Mouse (Mus musculus): ENCODE results near the gene Itgam. TPM values are rescaled to one million over a fixed set of nuclear protein-coding genes. Genes with fewer than 3 reads are reported as not detected.
"Not testable (repeated sequence)": the region's sequence is repeated elsewhere in the genome, so short reads cannot be mapped to it uniquely, and the experiment has no call there.

Gene Itgam
- 1 to 10 TPM; 8.4 to 8.7 TPM for total RNA-seq (2021)
- long read RNA-seq, full-length matches to known transcripts, result 3 of 5 reads
- long read RNA-seq, partial matches to known transcripts, result 2 of 5 reads
- long read RNA-seq, other reads (novel, unspliced or antisense), result 0 of 5 reads

DNA sequence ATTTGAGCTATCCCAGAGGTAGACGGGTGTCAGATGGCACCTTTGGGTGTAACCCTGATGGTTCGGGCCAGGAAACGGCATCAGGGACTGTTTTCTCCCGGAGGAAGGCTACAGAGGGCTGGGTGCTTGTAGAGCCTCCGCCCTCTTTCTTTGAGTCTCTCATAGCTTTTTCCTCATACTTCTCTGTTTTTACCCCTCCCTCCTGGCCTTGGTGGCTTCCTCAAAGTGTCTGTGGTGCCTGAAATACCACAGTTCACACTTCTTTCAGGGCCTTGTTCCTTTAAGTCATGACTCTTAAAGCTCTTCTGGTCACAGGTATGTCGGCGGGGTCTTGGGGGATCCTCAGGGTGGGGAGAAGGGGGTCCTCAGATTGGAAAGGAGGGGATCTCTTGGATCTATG, at the start of gene Itgam, which contains the start of gene Gm49368:
Gene Itgam, plus strand, starts transcription at position 185 of the 400 bp plus-strand sequence.
Gene Gm49368, plus strand, starts transcription at position 228 of the 400 bp plus-strand sequence.
- DNase-seq (ENCODE audit: low spot score in 2 of 2), result no peak

DNA sequence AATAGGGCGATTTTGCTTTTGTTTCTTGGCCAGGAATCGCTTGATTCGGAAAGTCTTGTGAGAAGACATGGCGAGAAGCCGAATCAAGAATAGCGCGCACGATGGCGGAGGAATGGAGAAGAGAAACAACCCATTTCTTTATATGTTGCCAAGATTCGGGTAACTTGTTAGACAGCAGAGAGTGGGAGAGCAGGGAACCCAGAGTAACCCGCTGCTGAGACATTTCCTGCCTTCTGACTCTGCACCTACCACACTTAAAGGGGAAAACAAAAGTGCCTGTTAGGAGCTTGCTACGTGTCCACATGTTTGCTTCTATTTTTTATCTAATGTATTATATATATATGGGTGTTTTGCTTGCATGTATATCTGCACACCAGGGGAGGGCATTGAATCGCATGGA, 49.3 kb upstream of the Itgam start:
- DNase-seq (ENCODE audit: low spot score in 2 of 2), result no peak

GRCm38 (mm10) chr7:128016134-128016533, 46.3 kb upstream of the Itgam start:
- DNase-seq (ENCODE audit: low spot score in 2 of 2), result not testable (repeated sequence)

DNA sequence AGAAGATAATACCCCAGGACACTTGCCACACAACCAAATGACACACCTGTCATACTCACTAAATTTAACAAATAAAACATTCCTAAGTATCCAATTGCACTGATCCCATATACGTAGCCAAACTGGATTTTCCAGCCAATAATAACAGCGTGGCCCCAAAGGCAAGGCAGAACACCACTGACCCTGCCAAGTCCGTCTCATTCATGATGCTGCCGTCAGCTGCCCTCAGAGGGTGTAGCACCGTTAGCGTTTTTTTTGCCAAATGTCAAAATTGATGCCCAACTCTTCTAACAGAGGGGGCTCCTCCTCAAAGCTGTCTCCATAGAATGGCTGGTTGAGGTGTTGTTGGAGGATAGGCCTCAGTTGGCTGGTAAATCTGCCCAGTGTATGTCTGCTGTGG, 45.8 kb upstream of the Itgam start:
- DNase-seq (ENCODE audit: low spot score in 2 of 2), result no peak

DNA sequence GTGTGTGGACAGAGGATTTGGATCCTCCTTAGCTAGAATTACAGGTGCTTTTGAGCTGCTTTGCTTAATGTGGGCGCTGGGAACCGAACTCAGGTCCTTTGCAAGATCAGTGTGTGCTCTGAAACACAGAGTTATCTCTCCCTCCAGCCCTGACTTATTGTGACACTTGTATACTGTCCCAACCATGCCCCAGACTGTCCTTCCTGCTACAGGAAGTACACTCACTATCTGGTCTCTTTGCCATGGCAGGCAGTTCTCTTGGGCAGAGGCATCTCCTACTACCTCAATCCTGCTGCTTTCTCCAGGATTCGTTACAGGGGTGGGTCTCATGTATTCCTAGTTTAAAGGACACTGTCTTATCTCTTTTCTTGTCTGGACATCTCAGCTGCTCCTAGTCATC, 44.2 kb upstream of the Itgam start:
- DNase-seq (ENCODE audit: low spot score in 2 of 2), result no peak

GRCm38 (mm10) chr7:128019187-128019586, 43.3 kb upstream of the Itgam start:
- DNase-seq (ENCODE audit: low spot score in 2 of 2), result no peak

DNA sequence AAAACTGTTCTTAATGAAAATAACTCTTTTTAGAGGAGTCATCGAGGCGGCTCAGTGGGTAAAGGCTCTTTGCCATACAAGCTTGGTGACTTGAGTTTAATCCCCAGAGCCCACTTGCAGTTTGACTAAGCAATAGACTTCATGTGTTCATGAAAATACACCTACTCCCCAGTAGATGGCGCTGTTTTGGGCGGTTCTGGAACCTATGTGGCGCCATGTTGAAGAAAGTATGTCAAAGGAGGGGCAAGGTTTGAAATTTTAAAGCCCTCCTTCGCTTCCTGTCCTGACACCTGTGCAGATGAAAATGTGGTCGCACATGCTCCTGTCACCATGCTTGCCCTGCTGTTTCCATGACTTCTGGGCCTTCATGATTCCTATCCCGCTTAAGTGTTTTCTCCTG, 39.5 kb upstream of the Itgam start:
- DNase-seq (ENCODE audit: low spot score in 2 of 2), result no peak

DNA sequence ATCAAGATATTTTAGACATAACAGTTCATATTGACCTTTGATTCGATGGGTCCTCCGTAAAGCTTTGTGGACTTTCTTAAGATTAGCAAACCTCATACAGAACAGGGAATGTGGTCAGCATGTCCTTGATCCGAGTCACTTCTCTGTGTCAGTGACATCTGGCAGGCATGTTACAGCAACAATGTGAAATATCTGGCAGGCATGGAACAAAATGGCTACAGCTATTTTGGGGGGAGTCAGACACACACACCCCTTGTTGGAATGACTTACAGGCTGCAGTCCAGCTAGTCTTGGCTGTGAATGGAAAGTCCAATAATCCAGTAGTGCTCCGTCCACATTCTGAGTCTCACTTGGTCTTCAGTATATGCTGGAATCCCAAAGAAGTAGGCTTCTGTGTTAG, 38.9 kb upstream of the Itgam start:
- no peak for DNase-seq (ENCODE audit: low spot score in 2 of 2)

- DNase-seq (ENCODE audit: low spot score in 2 of 2), result no peak
These were observed 38.1 kb upstream of the Itgam start for GRCm38 (mm10) chr7:128024364-128024763.

DNA sequence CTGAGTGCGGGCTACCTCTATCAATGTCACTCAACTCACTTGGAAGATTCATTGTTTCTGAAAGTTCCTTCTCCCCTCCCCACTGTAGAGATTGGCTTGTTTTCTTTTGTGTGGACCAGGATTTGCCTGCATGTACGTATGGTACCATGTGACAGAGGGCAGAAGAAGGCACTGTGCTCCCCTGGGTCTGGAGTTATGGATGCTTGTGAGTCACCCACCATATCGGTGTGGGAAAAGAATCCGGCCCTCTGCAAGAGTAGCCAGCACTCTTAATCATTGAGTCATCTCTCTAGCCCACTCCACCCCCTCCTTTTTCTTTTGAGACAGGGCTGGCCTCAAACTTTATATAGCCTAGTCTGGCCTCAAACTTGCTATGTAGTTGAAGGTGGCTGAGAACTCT, 37.5 kb upstream of the Itgam start:
- no peak for DNase-seq (ENCODE audit: low spot score in 2 of 2)

GRCm38 (mm10) chr7:128025381-128025780, 37.1 kb upstream of the Itgam start:
- no peak for DNase-seq (ENCODE audit: low spot score in 2 of 2)

DNA sequence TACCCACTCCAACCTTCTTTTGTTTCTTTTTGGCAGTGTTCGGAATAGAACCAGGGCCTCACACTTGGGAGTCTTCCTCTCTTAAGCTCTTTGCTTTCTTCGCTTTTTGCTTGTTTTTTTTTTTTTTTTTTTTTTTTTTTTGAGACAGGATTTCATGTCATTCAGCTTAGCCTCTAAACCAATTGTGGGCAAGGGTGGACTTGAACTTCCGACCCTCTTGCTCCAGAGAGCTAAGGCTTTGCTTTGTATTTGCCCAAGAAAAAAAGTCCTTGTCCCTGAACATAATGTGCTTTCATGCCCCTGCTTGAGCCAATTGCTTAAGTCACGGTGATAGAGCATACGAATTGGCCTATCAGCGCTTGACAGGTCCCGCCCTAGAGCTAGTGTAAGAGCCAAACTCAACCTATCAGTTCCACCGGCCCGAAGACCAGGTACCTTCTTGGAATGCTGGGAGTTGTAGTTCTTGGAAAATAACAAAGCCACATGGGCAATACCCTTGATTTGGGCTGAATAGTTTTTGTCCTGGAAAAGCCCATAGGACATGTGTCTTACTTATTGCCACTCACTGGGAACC, 30.9 kb upstream of the Itgam start:
- no peak for DNase-seq (ENCODE audit: low spot score in 2 of 2)

- DNase-seq (ENCODE audit: low spot score in 2 of 2), result no peak
These were observed 30.0 kb upstream of the Itgam start for GRCm38 (mm10) chr7:128032290-128032988.

GRCm38 (mm10) chr7:128032989-128033293, 29.5 kb upstream of the Itgam start:
- no peak for DNase-seq (ENCODE audit: low spot score in 2 of 2)

GRCm38 (mm10) chr7:128033616-128034015, 28.8 kb upstream of the Itgam start:
- DNase-seq (ENCODE audit: low spot score in 2 of 2), result no peak

DNA sequence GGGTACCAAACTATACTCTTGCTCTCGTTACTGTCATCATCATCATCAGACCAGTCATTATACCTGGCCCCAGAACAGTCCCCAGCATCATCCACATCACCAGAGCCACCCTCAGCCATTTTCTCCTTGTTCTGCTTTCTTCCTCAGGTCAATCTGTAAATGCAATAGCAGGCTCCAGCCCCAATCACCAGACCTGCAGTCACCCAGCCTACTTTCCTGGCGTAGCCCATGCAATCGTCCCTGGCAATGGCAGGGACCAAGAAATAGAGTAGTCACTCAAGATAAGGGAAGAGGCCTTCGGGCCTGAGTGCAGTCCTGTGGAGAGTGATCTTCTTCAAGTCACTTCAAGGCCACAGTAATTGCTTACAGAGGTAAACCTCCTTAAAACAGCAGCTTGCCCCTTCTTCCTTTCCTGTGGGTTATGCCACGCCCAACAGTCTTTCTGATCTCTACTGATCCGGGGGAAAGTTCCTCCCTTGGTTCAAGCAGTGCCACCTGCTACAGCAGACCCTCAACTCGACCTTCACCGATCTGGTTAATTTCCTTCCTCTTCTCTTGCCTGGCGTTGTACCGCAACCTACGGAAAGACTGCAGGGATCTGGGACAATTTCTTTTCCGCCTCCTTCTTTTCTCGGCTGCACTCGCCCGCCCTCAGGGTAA, 20.1 kb upstream of the Itgam start:
- DNase-seq (ENCODE audit: low spot score in 2 of 2), result not testable (repeated sequence)

DNA sequence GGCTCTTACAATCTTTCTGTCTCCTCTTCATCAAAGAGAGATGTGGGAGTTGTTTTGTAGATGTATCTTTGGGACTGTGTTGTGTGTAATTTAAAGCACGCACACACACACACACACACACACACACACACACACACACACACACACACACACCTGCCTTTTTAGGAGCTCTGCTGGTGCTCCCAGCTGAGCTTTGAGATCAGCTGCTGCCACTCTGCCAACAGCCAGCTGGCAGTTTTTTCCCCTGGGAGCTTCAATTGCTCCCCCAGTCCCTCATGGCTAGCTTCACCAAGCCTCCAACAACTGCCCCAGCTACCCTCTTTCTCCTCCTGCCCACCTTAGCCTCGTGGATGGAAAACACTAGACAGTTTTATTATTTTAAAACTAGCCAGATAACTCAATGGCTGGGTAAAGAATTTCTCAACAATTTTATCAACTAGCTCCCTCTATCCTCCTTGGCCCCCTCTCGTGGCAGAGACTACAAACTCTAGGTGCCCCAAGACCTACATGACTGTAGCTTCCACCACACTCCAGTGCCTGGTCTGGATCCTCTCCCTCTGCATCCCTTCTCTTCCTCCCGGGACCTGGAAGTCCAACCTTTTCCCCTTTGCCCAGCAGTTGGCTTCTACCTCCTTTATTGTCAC, 18.2 kb upstream of the Itgam start:
- DNase-seq (ENCODE audit: low spot score in 2 of 2), result peak; percentile 13 to 23

DNA sequence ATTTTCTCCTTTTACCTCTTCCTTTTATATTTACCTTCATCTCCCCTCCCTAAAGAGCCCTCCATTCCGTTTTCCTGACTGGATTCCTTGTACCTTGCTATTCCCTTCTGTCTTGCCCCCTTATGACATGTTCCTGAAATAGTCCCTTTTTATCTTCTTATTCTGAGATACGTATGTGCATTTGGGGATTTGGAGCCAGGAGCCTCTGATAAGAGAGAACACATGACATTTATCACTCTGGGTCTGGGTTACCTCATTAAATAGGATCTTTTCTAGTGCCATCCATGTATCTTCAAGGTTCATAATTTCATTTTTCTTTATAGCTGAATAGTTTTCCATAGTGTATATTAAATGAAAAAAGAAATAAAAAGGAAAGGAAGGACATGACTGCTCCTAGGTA, 16.8 kb upstream of the Itgam start:
- no peak for DNase-seq (ENCODE audit: low spot score in 2 of 2)

DNA sequence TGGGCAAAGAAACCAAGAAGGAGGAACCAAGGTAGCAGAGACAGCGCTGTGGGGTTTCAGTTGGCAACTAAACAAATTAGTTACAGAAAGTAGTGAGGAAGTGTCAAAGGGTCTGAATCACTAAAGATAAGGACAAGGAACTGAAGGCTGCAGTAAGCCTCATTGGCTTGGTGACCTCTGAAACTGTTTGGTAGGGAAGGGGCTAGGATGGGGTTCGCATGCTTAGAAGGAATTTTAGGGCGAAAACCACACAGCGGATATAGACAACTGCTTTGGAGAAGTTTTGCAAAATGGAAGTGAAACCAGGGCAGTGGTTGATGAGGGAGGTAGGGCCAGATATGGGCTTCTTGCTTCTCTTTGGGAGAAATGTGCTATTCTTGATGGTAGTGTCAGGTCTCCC, 13.6 kb upstream of the Itgam start:
- DNase-seq (ENCODE audit: low spot score in 2 of 2), result no peak

GRCm38 (mm10) chr7:128049254-128049653, 13.2 kb upstream of the Itgam start:
- DNase-seq (ENCODE audit: low spot score in 2 of 2), result no peak

GRCm38 (mm10) chr7:128050739-128051138, 11.7 kb upstream of the Itgam start:
- no peak for DNase-seq (ENCODE audit: low spot score in 2 of 2)

GRCm38 (mm10) chr7:128053061-128053460, 9.4 kb upstream of the Itgam start:
- DNase-seq (ENCODE audit: low spot score in 2 of 2), result no peak
